Mouse (Mus musculus): ENCODE results near the gene Snd1.

- no peak for TF ChIP-seq CTCF (IDR thresholded peaks at IDR 0.05; ENCODE audit: control insufficient read depth, insufficient read depth, low read length)
- no peak for TF ChIP-seq POLR2A (IDR thresholded peaks at IDR 0.05; ENCODE audit: borderline replicate concordance, control insufficient read depth, low read depth, low read length)
Measured at GRCm38 (mm10) chr6:28879315-28879714, 404.4 kb downstream of the Snd1 start.
